Mouse (Mus musculus) lung, postnatal 0 days (tissue): ENCODE data around the gene Tbc1d10a.

Source experiments
- CTCF ChIP-seq: IDR thresholded peaks from 2 replicates; pipeline ENCODE4 v1.5.1; 2016; ENCODE audit warnings: antibody characterized with exemption, mild to moderate bottlenecking
- EP300 ChIP-seq: IDR thresholded peaks from 2 replicates; pipeline ENCODE4 v1.6.1; 2016; ENCODE audit warnings: antibody characterized with exemption, mild to moderate bottlenecking, control low read depth

- TF ChIP-seq CTCF = no peak
- no peak for TF ChIP-seq EP300
Observed at GRCm38 (mm10) chr11:4229841-4230240, 43.3 kb downstream of the Tbc1d10a start.
